Mouse (Mus musculus): ENCODE measurements around the gene Fgf2. TPM values are rescaled to one million over a fixed set of nuclear protein-coding genes. Genes with fewer than 3 reads are reported as not detected.

The Fgf2 gene
- polyA plus RNA-seq, 1 experiment from 2014 or later: 0.29 TPM

GRCm38 (mm10) chr3:37312370-37312941 is 35.7 kb upstream of the Fgf2 start, which contains the start of the genes Bbs12 and Cetn4:
TSS of gene Bbs12 (plus strand) at chr3:37312554.
TSS of gene Cetn4 (minus strand) at chr3:37312708.
- H3K9ac ChIP-seq (replicated peaks): peak within 1 kb of the TSS; percentile 91
- TF ChIP-seq EP300 (IDR thresholded peaks at IDR 0.05; ENCODE audit: low read depth): no peak
- TF ChIP-seq CTCF (IDR thresholded peaks at IDR 0.05; ENCODE audit: low read depth): no peak
- peak within 1 kb of the TSS; percentile 95 for H3K4me3 ChIP-seq (ENCODE audit: low read depth, low read length)
- peak; percentile 95 for DNase-seq
- H3K4me1 ChIP-seq (ENCODE audit: insufficient read depth): peaks cover 4% of the 10 kb centered on the region; the same call in 1 of the 2 replicates
- 2% methylated on average over 51 of the region's 54 CpGs for WGBS (ENCODE audit: insufficient replicate concordance)
- H3K4me2 ChIP-seq (ENCODE audit: low read depth, low read length): peak within 1 kb of the TSS; percentile 97
- ATAC-seq: peak; percentile 99
- no peaks in the 10 kb centered on the region for H3K36me3 ChIP-seq (replicated peaks; ENCODE audit: insufficient read depth, low read length)
- no peaks in the 10 kb centered on the region for H3K9me3 ChIP-seq (ENCODE audit: low read length)
- no peaks in the 10 kb centered on the region for H3K27me3 ChIP-seq (ENCODE audit: insufficient read depth, low read length)
- peak within 1 kb of the TSS; percentile 72 for H3K27ac ChIP-seq (ENCODE audit: low read depth)

GRCm38 (mm10) chr3:37313371-37313770 is 34.8 kb upstream of the Fgf2 start:
- Histone ChIP-seq H3K4me1 (ENCODE audit: insufficient read depth) (peaks cover 4% of the 10 kb centered on the region; the same call in 1 of the 2 replicates), H3K27ac (ENCODE audit: low read depth) (peak overlapping the region; percentile 24; the same call in 1 of the 2 replicates), H3K9me3 (ENCODE audit: low read length) (no peaks in the 10 kb centered on the region), H3K27me3 (ENCODE audit: insufficient read depth, low read length) (no peaks in the 10 kb centered on the region), H3K4me3 (ENCODE audit: low read depth, low read length) (peak overlapping the region; percentile 95; the same call in 1 of the 2 replicates), H3K4me2 (ENCODE audit: low read depth, low read length) (peak overlapping the region; percentile 97), H3K9ac (replicated peaks) (0 out of 2 replicates have a peak overlapping the region, but pooled peaks have one; percentile 91), H3K36me3 (replicated peaks; ENCODE audit: insufficient read depth, low read length) (no peaks in the 10 kb centered on the region)
- no peak for ATAC-seq
- DNase-seq: no peak
- 28% methylated on average over 1 of the region's 1 CpGs for WGBS (ENCODE audit: insufficient replicate concordance)
- no peak for TF ChIP-seq EP300 (IDR thresholded peaks at IDR 0.05; ENCODE audit: low read depth)
- TF ChIP-seq CTCF (IDR thresholded peaks at IDR 0.05; ENCODE audit: low read depth): no peak

- Histone ChIP-seq H3K36me3 (replicated peaks; ENCODE audit: insufficient read depth, low read length) (no peaks in the 10 kb centered on the region), H3K27ac (ENCODE audit: low read depth) (no peak overlapping the region), H3K4me1 (ENCODE audit: insufficient read depth) (peaks cover 4% of the 10 kb centered on the region; the same call in 1 of the 2 replicates), H3K4me2 (ENCODE audit: low read depth, low read length) (no peak overlapping the region), H3K4me3 (ENCODE audit: low read depth, low read length) (no peak overlapping the region), H3K27me3 (ENCODE audit: insufficient read depth, low read length) (no peaks in the 10 kb centered on the region), H3K9ac (replicated peaks) (no peak overlapping the region), H3K9me3 (ENCODE audit: low read length) (no peaks in the 10 kb centered on the region)
- TF ChIP-seq CTCF (IDR thresholded peaks at IDR 0.05; ENCODE audit: low read depth) (no peak), EP300 (IDR thresholded peaks at IDR 0.05; ENCODE audit: low read depth) (no peak)
- DNase-seq: no peak
- ATAC-seq: no peak
- WGBS (ENCODE audit: insufficient replicate concordance): 85% methylated on average over 1 of the region's 1 CpGs
Observed at GRCm38 (mm10) chr3:37316233-37316632, 31.9 kb upstream of the Fgf2 start.

GRCm38 (mm10) chr3:37324310-37324709 is 23.8 kb upstream of the Fgf2 start:
- no peaks in the 10 kb centered on the region for H3K36me3 ChIP-seq (replicated peaks; ENCODE audit: insufficient read depth, low read length)
- ATAC-seq: no peak
- TF ChIP-seq CTCF (IDR thresholded peaks at IDR 0.05; ENCODE audit: low read depth) (peak; percentile 73), EP300 (IDR thresholded peaks at IDR 0.05; ENCODE audit: low read depth) (no peak)

GRCm38 (mm10) chr3:37325317-37326112 is 22.6 kb upstream of the Fgf2 start:
- H3K27me3 ChIP-seq (ENCODE audit: insufficient read depth, low read length): no peaks in the 10 kb centered on the region

More at GRCm38 (mm10) chr3:37324310-37324709, 23.8 kb upstream of the Fgf2 start:
- 21% methylated on average over 3 of the region's 3 CpGs for WGBS (ENCODE audit: insufficient replicate concordance)
- H3K4me1 ChIP-seq (ENCODE audit: insufficient read depth): 0 out of 2 replicates have a peak, but pooled peaks cover 4% of the 10 kb centered on the region
- H3K9ac ChIP-seq (replicated peaks): no peak overlapping the region
- no peak overlapping the region for H3K4me3 ChIP-seq (ENCODE audit: low read depth, low read length)
- DNase-seq: no peak
- H3K27me3 ChIP-seq (ENCODE audit: insufficient read depth, low read length): no peaks in the 10 kb centered on the region
- no peak overlapping the region for H3K27ac ChIP-seq (ENCODE audit: low read depth)
- no peaks in the 10 kb centered on the region for H3K9me3 ChIP-seq (ENCODE audit: low read length)
- no peak overlapping the region for H3K4me2 ChIP-seq (ENCODE audit: low read depth, low read length)

GRCm38 (mm10) chr3:37326627-37327026 is 21.5 kb upstream of the Fgf2 start:
- Histone ChIP-seq H3K4me2 (ENCODE audit: low read depth, low read length) (no peak overlapping the region), H3K36me3 (replicated peaks; ENCODE audit: insufficient read depth, low read length) (no peaks in the 10 kb centered on the region), H3K4me1 (ENCODE audit: insufficient read depth) (peaks cover 10% of the 10 kb centered on the region; the same call in 1 of the 2 replicates), H3K27me3 (ENCODE audit: insufficient read depth, low read length) (no peaks in the 10 kb centered on the region), H3K4me3 (ENCODE audit: low read depth, low read length) (no peak overlapping the region), H3K9me3 (ENCODE audit: low read length) (no peaks in the 10 kb centered on the region), H3K27ac (ENCODE audit: low read depth) (no peak overlapping the region), H3K9ac (replicated peaks) (no peak overlapping the region)
- WGBS (ENCODE audit: insufficient replicate concordance): 54% methylated on average over 3 of the region's 3 CpGs
- no peak for DNase-seq
- no peak for TF ChIP-seq CTCF (IDR thresholded peaks at IDR 0.05; ENCODE audit: low read depth)
- peak; percentile 69 for TF ChIP-seq EP300 (IDR thresholded peaks at IDR 0.05; ENCODE audit: low read depth)
- no peak for ATAC-seq

More at GRCm38 (mm10) chr3:37325317-37326112, 22.6 kb upstream of the Fgf2 start:
- Histone ChIP-seq H3K27ac (ENCODE audit: low read depth) (no peak overlapping the region), H3K4me1 (ENCODE audit: insufficient read depth) (0 out of 2 replicates have a peak, but pooled peaks cover 4% of the 10 kb centered on the region), H3K9ac (replicated peaks) (no peak overlapping the region), H3K4me3 (ENCODE audit: low read depth, low read length) (no peak overlapping the region), H3K36me3 (replicated peaks; ENCODE audit: insufficient read depth, low read length) (no peaks in the 10 kb centered on the region), H3K9me3 (ENCODE audit: low read length) (no peaks in the 10 kb centered on the region), H3K4me2 (ENCODE audit: low read depth, low read length) (no peak overlapping the region)
- 65% methylated on average over 5 of the region's 5 CpGs for WGBS (ENCODE audit: insufficient replicate concordance)
- ATAC-seq (no peak), DNase-seq (no peak)
- TF ChIP-seq EP300 (IDR thresholded peaks at IDR 0.05; ENCODE audit: low read depth) (no peak), CTCF (IDR thresholded peaks at IDR 0.05; ENCODE audit: low read depth) (no peak)

Measured in liver, postnatal 0 days (tissue).